Mouse (Mus musculus) kidney, embryonic 16.5 days (tissue): ENCODE measurements at regions not wholly inside any gene's neighbourhood (a gene's known extent, or its start where the extent isn't known, plus 50 kb on each side); places are given as distances from the start of the nearest gene placed in this dataset.

ENCODE experiments used
- ATAC-seq: fragments of 200-750 bp; cut with Nextera tagmentation; 2 replicates; pipeline ENCODE4 v1.8.0; 2017; ENCODE audit warnings: moderate TSS enrichment; ENCODE audit not compliant: low FRiP score, low TSS enrichment
- H3K27ac ChIP-seq: fragments of 300-500 bp; sonication (generic); 2 replicates; pipeline ENCODE4 v1.5.1; 2014; ENCODE audit warnings: low read length
- H3K27me3 ChIP-seq: fragments of 300-500 bp; sonication (generic); 2 replicates; pipeline ENCODE4 v1.6.1; 2014; ENCODE audit warnings: low read length, control low read depth, mixed read lengths; ENCODE audit not compliant: insufficient read depth
- H3K36me3 ChIP-seq: fragments of 300-500 bp; sonication (generic); 2 replicates; pipeline ENCODE4 v1.6.1; 2014; ENCODE audit warnings: low read length, control low read depth, mixed read lengths; ENCODE audit not compliant: insufficient read depth
- H3K4me1 ChIP-seq: fragments of 300-500 bp; sonication (generic); 2 replicates; pipeline ENCODE4 v1.6.1; 2014; ENCODE audit warnings: low read length, control low read depth, mixed read lengths; ENCODE audit not compliant: insufficient read depth
- H3K4me2 ChIP-seq: fragments of 300-500 bp; sonication (generic); replicated peaks from 2 replicates; pipeline ENCODE4 v1.6.1; 2014; ENCODE audit warnings: low read depth, low read length
- H3K4me3 ChIP-seq: fragments of 300-500 bp; sonication (generic); 2 replicates; pipeline ENCODE4 v1.5.1; 2014; ENCODE audit warnings: mild to moderate bottlenecking, low read length
- H3K9ac ChIP-seq: fragments of 300-500 bp; sonication (generic); replicated peaks from 2 replicates; pipeline ENCODE4 v1.6.1; 2014; ENCODE audit warnings: low read length
- H3K9me3 ChIP-seq: fragments of 300-500 bp; sonication (generic); 2 replicates; pipeline ENCODE4 v1.6.1; 2016; ENCODE audit warnings: low read length, control low read depth
- WGBS: fragments of 180-500 bp; shearing (Covaris S2); extraction: QIAGEN DNeasy Blood & Tissue Kit; methylation state at CpG from one replicate; pipeline ENCODE4 v1.1.7; 2014; 5-methylcytosine and 5-hydroxymethylcytosine counted together

- H3K36me3 ChIP-seq: no peaks in the 10 kb centered on the region
- no peak overlapping the region for H3K4me2 ChIP-seq
- H3K27ac ChIP-seq: no peak overlapping the region
- no peak for ATAC-seq
- H3K9ac ChIP-seq: no peak overlapping the region
- 79% methylated on average over 2 of the region's 2 CpGs for WGBS
- H3K4me3 ChIP-seq: no peak overlapping the region
- no peaks in the 10 kb centered on the region for H3K4me1 ChIP-seq
- H3K9me3 ChIP-seq: no peaks in the 10 kb centered on the region
- no peaks in the 10 kb centered on the region for H3K27me3 ChIP-seq
Measured at GRCm38 (mm10) chr10:16803978-16804377, 919.0 kb upstream of the Cited2 start.

DNA sequence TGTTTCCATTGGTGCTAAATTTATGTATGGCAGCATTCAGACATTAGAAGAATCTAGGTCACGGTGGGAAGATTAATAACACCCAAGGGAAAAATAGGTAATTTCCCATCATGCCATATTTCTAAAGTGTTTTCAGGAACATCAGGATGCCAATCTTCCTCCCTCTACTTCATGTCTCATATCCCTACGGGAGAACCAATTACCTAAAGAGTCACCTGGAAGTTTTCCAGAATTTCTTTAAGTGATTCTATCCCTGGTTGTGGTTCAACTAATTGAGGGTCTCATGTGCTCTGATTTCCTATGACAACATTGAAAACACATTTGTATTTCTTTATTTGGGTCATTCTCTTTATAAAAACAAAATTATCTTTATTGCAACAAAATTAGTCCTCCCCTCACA, 912.3 kb upstream of the Cited2 start:
- Histone ChIP-seq H3K27ac (no peak overlapping the region), H3K4me3 (no peak overlapping the region), H3K27me3 (no peaks in the 10 kb centered on the region), H3K36me3 (no peaks in the 10 kb centered on the region), H3K9ac (no peak overlapping the region), H3K9me3 (no peaks in the 10 kb centered on the region), H3K4me2 (no peak overlapping the region), H3K4me1 (no peaks in the 10 kb centered on the region)
- WGBS: 60% methylated on average over 2 of the region's 2 CpGs
- ATAC-seq: no peak

DNA sequence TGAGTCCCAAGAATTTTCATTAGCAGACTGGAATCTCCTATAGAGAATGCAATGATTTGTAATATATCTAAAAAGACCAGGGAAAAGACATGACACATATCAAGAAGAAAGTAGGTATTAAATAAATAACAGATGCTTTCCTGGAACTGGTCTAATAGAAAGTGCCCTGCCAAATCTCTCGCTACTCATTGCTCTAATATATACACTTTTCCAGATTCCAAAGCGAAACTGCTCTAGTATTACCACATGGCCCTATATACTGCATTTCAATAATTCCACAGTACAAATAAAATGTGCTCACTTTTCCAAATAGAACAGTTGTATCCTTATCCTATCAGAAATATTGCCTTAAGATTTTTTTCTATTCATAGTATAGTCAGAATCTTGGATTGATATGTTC, 909.0 kb upstream of the Cited2 start:
- Histone ChIP-seq H3K36me3 (no peaks in the 10 kb centered on the region), H3K4me1 (no peaks in the 10 kb centered on the region)

DNA sequence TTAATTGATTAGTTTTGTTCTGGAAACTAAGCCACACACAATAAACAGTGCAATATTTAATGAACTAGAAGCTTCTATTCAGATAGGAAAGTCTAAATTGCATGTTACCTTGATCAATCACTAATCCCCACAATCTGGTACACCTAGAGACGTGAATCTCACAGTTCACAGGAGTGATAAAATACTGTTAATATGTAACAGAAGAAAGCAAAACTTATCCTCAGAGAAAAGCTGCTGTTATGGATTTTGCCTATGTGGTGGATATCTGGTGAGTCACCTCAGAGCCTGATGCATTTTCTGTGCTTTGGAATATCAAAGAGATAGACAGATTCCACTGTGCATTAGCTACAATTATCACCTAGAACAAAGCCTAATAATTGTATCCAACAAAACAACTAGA, 861.5 kb upstream of the Cited2 start:
- Histone ChIP-seq H3K9ac (no peak overlapping the region), H3K4me2 (no peak overlapping the region), H3K4me1 (no peaks in the 10 kb centered on the region), H3K27me3 (no peaks in the 10 kb centered on the region), H3K9me3 (no peaks in the 10 kb centered on the region), H3K4me3 (no peak overlapping the region), H3K36me3 (no peaks in the 10 kb centered on the region), H3K27ac (no peak overlapping the region)
- ATAC-seq: no peak
- 62% methylated on average over 1 of the region's 1 CpGs for WGBS

More for the DNA sequence above, 909.0 kb upstream of the Cited2 start:
- no peak for ATAC-seq
- WGBS: 90% methylated on average over 2 of the region's 2 CpGs
- H3K27me3 ChIP-seq: no peaks in the 10 kb centered on the region
- no peak overlapping the region for H3K27ac ChIP-seq
- H3K9me3 ChIP-seq: no peaks in the 10 kb centered on the region
- H3K9ac ChIP-seq: no peak overlapping the region
- no peak overlapping the region for H3K4me3 ChIP-seq
- H3K4me2 ChIP-seq: no peak overlapping the region

GRCm38 (mm10) chr10:16866914-16867313, 856.1 kb upstream of the Cited2 start:
- no peaks in the 10 kb centered on the region for H3K9me3 ChIP-seq
- H3K27me3 ChIP-seq: no peaks in the 10 kb centered on the region
- no peak overlapping the region for H3K4me2 ChIP-seq
- H3K9ac ChIP-seq: no peak overlapping the region
- ATAC-seq: no peak
- H3K27ac ChIP-seq: no peak overlapping the region
- no peaks in the 10 kb centered on the region for H3K36me3 ChIP-seq
- WGBS: 59% methylated on average over 2 of the region's 2 CpGs
- H3K4me1 ChIP-seq: no peaks in the 10 kb centered on the region
- H3K4me3 ChIP-seq: no peak overlapping the region

DNA sequence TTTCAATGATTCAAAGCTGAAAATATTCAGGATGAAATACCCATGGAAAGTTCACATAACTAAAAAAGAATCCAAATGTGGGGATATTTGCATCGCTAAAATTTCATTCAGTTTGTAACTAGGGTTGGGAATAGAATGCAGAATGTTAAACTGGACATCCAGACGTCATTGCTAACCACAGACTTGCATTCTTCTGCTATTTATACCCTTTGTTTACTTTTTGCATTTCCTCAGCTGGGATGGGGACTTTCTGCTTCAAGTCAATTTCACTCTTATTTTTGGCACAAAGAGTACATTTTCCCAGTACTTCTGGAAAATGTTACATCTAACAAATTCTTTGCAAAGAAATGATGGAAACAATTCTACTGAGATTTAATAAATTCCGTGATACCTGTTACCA, 848.9 kb upstream of the Cited2 start:
- no peak overlapping the region for H3K27ac ChIP-seq
- no peaks in the 10 kb centered on the region for H3K9me3 ChIP-seq
- H3K4me2 ChIP-seq: no peak overlapping the region
- H3K4me1 ChIP-seq: no peaks in the 10 kb centered on the region
- 67% methylated on average over 3 of the region's 3 CpGs for WGBS
- no peak for ATAC-seq
- H3K9ac ChIP-seq: no peak overlapping the region
- H3K36me3 ChIP-seq: no peaks in the 10 kb centered on the region
- no peaks in the 10 kb centered on the region for H3K27me3 ChIP-seq
- no peak overlapping the region for H3K4me3 ChIP-seq

- no peaks in the 10 kb centered on the region for H3K4me1 ChIP-seq
- no peak overlapping the region for H3K27ac ChIP-seq
- ATAC-seq: no peak
- no peaks in the 10 kb centered on the region for H3K36me3 ChIP-seq
- no peak overlapping the region for H3K4me2 ChIP-seq
- H3K9ac ChIP-seq: no peak overlapping the region
- no peak overlapping the region for H3K4me3 ChIP-seq
- no peaks in the 10 kb centered on the region for H3K27me3 ChIP-seq
- no peaks in the 10 kb centered on the region for H3K9me3 ChIP-seq
Measured at GRCm38 (mm10) chr10:16878197-16878596, 844.8 kb upstream of the Cited2 start.

DNA sequence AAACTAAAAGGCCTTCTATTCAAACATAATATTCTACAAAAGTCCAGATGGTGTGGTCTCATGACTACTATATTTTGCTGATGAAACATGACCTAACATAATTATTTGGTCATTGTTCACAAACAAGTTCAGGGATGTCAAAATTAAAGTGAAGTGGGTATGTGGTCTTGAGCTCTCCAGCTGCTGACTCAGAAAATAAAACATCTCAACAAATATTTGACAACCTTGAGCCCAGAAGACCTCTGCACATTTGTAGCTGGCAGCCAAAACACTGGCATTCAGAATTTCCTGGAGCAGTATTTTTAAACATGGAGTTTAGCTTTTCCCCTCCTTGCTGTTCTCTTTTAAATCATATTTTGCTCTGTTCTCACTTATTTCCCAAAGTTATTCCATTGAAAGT, 829.7 kb upstream of the Cited2 start:
- Histone ChIP-seq H3K4me1 (no peaks in the 10 kb centered on the region), H3K36me3 (no peaks in the 10 kb centered on the region), H3K27ac (no peak overlapping the region), H3K9ac (no peak overlapping the region), H3K4me3 (no peak overlapping the region), H3K9me3 (no peaks in the 10 kb centered on the region), H3K27me3 (no peaks in the 10 kb centered on the region), H3K4me2 (no peak overlapping the region)
- no peak for ATAC-seq

- H3K9ac ChIP-seq: no peak overlapping the region
- H3K4me1 ChIP-seq: no peaks in the 10 kb centered on the region
- H3K27me3 ChIP-seq: no peaks in the 10 kb centered on the region
- H3K9me3 ChIP-seq: no peaks in the 10 kb centered on the region
- H3K27ac ChIP-seq: no peak overlapping the region
- no peaks in the 10 kb centered on the region for H3K36me3 ChIP-seq
- no peak overlapping the region for H3K4me3 ChIP-seq
- no peak overlapping the region for H3K4me2 ChIP-seq
- no peak for ATAC-seq
Measured at GRCm38 (mm10) chr10:16895332-16895731, 827.7 kb upstream of the Cited2 start.

GRCm38 (mm10) chr10:16922888-16923287, 800.1 kb upstream of the Cited2 start:
- ATAC-seq: no peak
- WGBS: 67% methylated on average over 2 of the region's 2 CpGs

DNA sequence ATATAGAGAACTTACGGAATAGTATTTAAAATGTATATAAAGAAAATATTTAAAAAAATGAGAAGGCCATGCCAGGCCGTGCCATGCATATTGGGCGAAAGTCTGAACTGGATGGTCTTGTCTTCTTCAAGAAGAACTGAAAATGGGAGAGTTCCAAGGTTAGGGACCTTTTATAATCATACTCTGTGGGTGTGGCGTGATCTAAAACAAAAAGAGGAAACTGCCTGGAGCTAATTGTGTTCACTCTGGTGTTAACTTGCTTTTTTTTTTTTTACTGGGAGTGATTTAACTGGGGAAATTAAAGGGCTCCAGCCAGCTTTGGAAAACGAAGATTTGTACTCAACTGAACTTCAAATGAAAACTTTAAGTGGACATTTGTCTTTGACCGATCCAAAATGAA, 799.2 kb upstream of the Cited2 start:
- Histone ChIP-seq H3K36me3 (no peaks in the 10 kb centered on the region), H3K4me1 (no peaks in the 10 kb centered on the region), H3K4me2 (no peak overlapping the region), H3K9me3 (no peaks in the 10 kb centered on the region), H3K9ac (no peak overlapping the region), H3K27me3 (no peaks in the 10 kb centered on the region), H3K4me3 (no peak overlapping the region), H3K27ac (no peak overlapping the region)
- 75% methylated on average over 6 of the region's 6 CpGs for WGBS
- no peak for ATAC-seq

More at GRCm38 (mm10) chr10:16922888-16923287, 800.1 kb upstream of the Cited2 start:
- no peak overlapping the region for H3K9ac ChIP-seq
- no peaks in the 10 kb centered on the region for H3K27me3 ChIP-seq
- H3K4me1 ChIP-seq: no peaks in the 10 kb centered on the region
- H3K27ac ChIP-seq: no peak overlapping the region
- no peaks in the 10 kb centered on the region for H3K36me3 ChIP-seq
- no peak overlapping the region for H3K4me2 ChIP-seq
- H3K4me3 ChIP-seq: no peak overlapping the region
- no peaks in the 10 kb centered on the region for H3K9me3 ChIP-seq
